Mouse (Mus musculus) heart, embryonic 14.5 days (tissue): Measurements from ENCODE around the gene Kcnq2. TPM values are rescaled to one million over a fixed set of nuclear protein-coding genes. Genes with fewer than 3 reads are reported as not detected.

Experiments used
- ATAC-seq: fragments of 200-750 bp; cut with Nextera tagmentation; 2 replicates; pipeline ENCODE4 v1.8.0; 2017; ENCODE audit warnings: low read depth, moderate TSS enrichment; ENCODE audit not compliant: insufficient number of reproducible peaks, insufficient read depth, low FRiP score
- H3K27ac ChIP-seq, 2 experiments: fragments of 200-500 bp in 1 of 2; fragments of 300-500 bp in 1 of 2; sonication (generic) in 1 of 2; replicated peaks in 1 of 2; 2 replicates each; pipeline ENCODE4 v1.5.1; 2012 to 2014; ENCODE audit warnings: low read depth in 2 of 2, low read length in 2 of 2, control low read depth in 1 of 2, mild to moderate bottlenecking in 1 of 2, mixed read lengths in 1 of 2; ENCODE audit not compliant: control insufficient read depth in 1 of 2, insufficient read depth in 1 of 2
- H3K27me3 ChIP-seq: fragments of 300-500 bp; sonication (generic); 2 replicates; pipeline ENCODE4 v1.6.1; 2014; ENCODE audit warnings: mild to moderate bottlenecking, low read length, control low read depth; ENCODE audit not compliant: control insufficient read depth, insufficient read depth
- H3K36me3 ChIP-seq: fragments of 300-500 bp; sonication (generic); 2 replicates; pipeline ENCODE4 v1.6.1; 2014; ENCODE audit warnings: mild to moderate bottlenecking, control low read depth, low read length, mixed read lengths; ENCODE audit not compliant: control insufficient read depth, insufficient read depth
- H3K4me1 ChIP-seq, 2 experiments: fragments of 200-500 bp in 1 of 2; fragments of 300-500 bp in 1 of 2; sonication (generic) in 1 of 2; 2 replicates each; pipeline ENCODE4 v1.6.1; 2012 to 2014; ENCODE audit warnings: low read length in 2 of 2, control low read depth in 1 of 2, mixed read lengths in 1 of 2; ENCODE audit not compliant: control insufficient read depth in 2 of 2, insufficient read depth in 2 of 2
- H3K4me2 ChIP-seq: fragments of 300-500 bp; sonication (generic); 2 replicates; pipeline ENCODE4 v1.6.1; 2014; ENCODE audit warnings: mild to moderate bottlenecking, low read length
- H3K4me3 ChIP-seq, 2 experiments: fragments of 200-500 bp in 1 of 2; fragments of 300-500 bp in 1 of 2; sonication (generic) in 1 of 2; 2 replicates each; pipeline ENCODE4 v1.5.1; 2012 to 2014; ENCODE audit warnings: low read length in 2 of 2, mild to moderate bottlenecking in 2 of 2, control low read depth in 1 of 2, low read depth in 1 of 2, moderate library complexity in 1 of 2; ENCODE audit not compliant: control insufficient read depth in 1 of 2, insufficient read depth in 1 of 2
- H3K9ac ChIP-seq: fragments of 300-500 bp; sonication (generic); 2 replicates; pipeline ENCODE4 v1.6.1; 2014; ENCODE audit warnings: mild to moderate bottlenecking, low read length
- H3K9me3 ChIP-seq: fragments of 300-500 bp; sonication (generic); 2 replicates; pipeline ENCODE4 v1.6.1; 2016; ENCODE audit warnings: low read length, control low read depth; ENCODE audit not compliant: control insufficient read depth
- WGBS: fragments of 180-500 bp; shearing (Covaris S2); extraction: QIAGEN DNeasy Blood & Tissue Kit; methylation state at CpG from one replicate; pipeline ENCODE4 v1.1.7; 2014; 5-methylcytosine and 5-hydroxymethylcytosine counted together
- polyA plus RNA-seq: library from polyadenylated mRNA; unstranded; fragments of >200 nt; fragmentation: Nextera tagmentation; extraction: Ambion mirVana; gene quantifications from 2 replicates; pipeline ENCODE4 v1.2.1, GENCODE M21; 2014

The Kcnq2 gene
- polyA plus RNA-seq, 1 experiment from 2014 or later = 0.11 TPM

DNA sequence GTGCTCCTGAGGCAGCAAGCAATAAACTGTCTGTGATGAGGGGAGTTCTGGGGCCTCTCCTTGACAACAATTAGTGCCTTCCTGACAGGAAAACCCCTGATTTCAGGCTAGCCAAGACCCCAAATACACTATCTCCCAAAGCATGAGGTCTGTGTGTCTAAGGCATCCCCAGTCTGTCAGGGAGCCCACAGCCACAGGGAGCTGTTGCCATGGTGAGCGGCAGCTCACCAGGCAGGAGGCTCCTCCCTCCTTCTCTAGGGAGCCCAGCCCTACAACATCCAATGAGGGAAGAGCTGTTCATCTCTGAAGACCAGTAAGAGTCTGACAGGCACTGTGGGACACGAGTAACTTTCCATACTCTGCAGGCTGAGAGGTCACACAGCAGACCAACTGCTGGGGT lies 24.7 kb upstream of the Kcnq2 start:
- H3K36me3 ChIP-seq = no peaks in the 10 kb centered on the region
- peak overlapping the region; percentile 86 to 96 for H3K27ac ChIP-seq
- H3K9ac ChIP-seq = peak overlapping the region; percentile 64
- peaks cover 13% of the 10 kb centered on the region for H3K27me3 ChIP-seq
- ATAC-seq = peak; percentile 54
- H3K4me3 ChIP-seq = peak overlapping the region in 1 of 2 experiments; percentile 11; a peak in 1 of 4 replicates
- H3K4me2 ChIP-seq = peak overlapping the region; percentile 61
- 0% methylated on average over 2 of the region's 2 CpGs for WGBS
- H3K4me1 ChIP-seq = peaks cover 37 to 41% of the 10 kb centered on the region in 2 experiments
- no peaks in the 10 kb centered on the region for H3K9me3 ChIP-seq

DNA sequence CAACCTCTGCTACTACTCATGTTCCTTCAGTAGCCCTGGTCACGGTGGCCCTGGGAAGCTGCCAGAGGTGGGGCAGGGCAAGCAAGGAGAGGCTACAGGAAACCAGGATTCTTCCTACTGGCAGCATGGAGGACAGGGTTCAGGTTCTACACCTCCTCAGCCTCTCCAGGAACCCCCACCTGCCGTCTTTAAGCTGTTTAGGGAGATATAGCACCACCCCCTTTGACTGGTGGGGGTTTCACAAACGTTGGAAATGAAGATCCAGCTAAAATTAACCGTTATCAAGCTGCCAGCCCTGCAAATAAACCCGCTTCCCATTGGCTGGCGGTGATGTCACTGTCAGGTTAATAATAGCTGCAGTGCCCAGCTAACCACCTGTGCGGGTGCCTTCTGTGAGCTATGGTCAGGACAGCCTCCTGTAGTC lies 24.0 kb upstream of the Kcnq2 start:
- Histone ChIP-seq H3K4me1 (peaks cover 44 to 45% of the 10 kb centered on the region in 2 experiments), H3K36me3 (no peaks in the 10 kb centered on the region; the same call in 1 of the 2 replicates), H3K9me3 (no peaks in the 10 kb centered on the region), H3K27ac (peak overlapping the region; percentile 86 to 96), H3K4me3 (no peak overlapping the region), H3K27me3 (peaks cover 13% of the 10 kb centered on the region), H3K9ac (peak overlapping the region; percentile 64), H3K4me2 (peak overlapping the region; percentile 61)
- peak; percentile 72 for ATAC-seq
- WGBS = 22% methylated on average over 7 of the region's 7 CpGs

DNA sequence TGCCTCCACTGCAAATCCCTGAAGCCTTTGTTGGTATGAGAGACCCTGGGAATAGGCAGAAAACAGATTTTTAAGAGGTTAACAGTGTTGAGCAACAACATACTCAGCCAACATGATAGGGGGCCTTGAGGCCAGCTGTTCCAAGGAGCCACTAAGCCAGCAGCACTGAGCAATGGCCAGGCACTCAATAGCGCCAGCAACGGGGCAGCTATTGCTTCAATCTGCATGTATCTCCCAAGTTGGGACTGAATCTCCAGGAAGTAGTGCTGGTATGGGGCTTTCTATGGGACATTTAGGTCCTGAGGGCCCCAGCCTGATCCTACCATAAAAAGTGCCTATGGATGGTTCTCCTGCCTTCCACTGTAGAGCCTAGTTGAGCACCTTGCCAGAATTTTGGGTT lies 23.4 kb upstream of the Kcnq2 start:
- 84% methylated on average over 2 of the region's 2 CpGs for WGBS
- H3K27ac ChIP-seq = peak overlapping the region; percentile 69 to 96; a peak in 3 of 4 replicates
- H3K27me3 ChIP-seq = peaks cover 13% of the 10 kb centered on the region
- H3K9me3 ChIP-seq = no peaks in the 10 kb centered on the region
- H3K4me1 ChIP-seq = peaks cover 45 to 48% of the 10 kb centered on the region in 2 experiments
- ATAC-seq = no peak
- no peak overlapping the region for H3K9ac ChIP-seq
- no peak overlapping the region for H3K4me3 ChIP-seq
- H3K36me3 ChIP-seq = peaks cover 4% of the 10 kb centered on the region
- peak overlapping the region; percentile 61; the same call in 1 of the 2 replicates for H3K4me2 ChIP-seq

DNA sequence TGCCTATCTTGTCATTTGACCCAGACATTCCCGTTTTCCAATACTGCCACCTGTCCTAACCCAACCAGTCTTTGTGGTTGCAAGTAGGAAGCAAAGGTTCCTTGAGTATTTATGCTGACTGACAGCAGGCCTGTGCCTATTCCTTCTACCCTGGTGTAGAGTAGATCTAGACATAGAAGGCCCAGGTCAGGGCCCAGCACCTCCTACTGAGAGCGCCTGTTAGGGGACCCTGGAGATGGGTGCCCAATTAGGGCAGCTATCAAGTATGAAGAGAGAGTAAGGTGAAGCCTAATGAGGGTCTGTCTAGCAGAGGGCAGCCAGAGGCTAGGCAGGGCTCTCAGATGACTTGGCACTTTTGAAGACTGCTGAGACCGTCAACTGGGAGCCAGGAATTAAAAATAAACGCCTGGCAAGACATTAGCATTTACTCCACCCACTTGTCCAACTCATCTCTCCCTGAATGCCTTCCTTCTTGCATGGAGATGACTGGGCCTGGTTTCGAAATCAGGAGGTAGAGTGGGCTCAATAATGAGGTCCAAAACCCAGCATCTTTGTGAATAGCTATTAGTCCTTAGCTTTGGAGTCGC lies 22.7 kb upstream of the Kcnq2 start:
- H3K4me3 ChIP-seq = no peak overlapping the region
- peaks cover 13% of the 10 kb centered on the region for H3K27me3 ChIP-seq
- H3K9me3 ChIP-seq = no peaks in the 10 kb centered on the region
- H3K4me2 ChIP-seq = peak overlapping the region; percentile 68
- H3K36me3 ChIP-seq = peaks cover 11% of the 10 kb centered on the region
- ATAC-seq = no peak
- no peak overlapping the region for H3K9ac ChIP-seq
- WGBS = 66% methylated on average over 6 of the region's 6 CpGs
- H3K4me1 ChIP-seq = peaks cover 45 to 48% of the 10 kb centered on the region in 2 experiments
- H3K27ac ChIP-seq = peak overlapping the region in 1 of 2 experiments; percentile 93; a peak in 3 of 4 replicates

DNA sequence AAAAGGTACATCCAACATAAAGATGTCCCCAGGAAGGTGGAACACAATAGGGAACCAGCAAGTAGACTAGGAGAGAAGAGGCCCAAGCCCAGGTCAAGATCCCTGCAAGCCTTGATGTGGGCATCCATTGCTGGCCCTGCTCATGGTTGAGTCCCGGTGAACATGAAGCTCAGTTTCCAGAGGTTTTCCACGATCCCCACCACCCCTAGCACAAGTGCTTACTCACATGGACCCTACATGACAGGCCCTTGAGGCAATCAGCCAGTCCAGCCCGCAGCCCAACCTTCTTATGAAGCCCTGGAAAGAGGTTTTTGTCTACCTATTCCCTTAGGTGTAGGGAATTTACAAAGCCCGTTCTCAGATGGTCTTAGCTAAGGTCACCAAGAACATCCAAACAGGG lies 22.1 kb upstream of the Kcnq2 start:
- Histone ChIP-seq H3K36me3 (peaks cover 17% of the 10 kb centered on the region), H3K27ac (peak overlapping the region; percentile 83 to 93), H3K4me2 (peak overlapping the region; percentile 68), H3K9me3 (no peaks in the 10 kb centered on the region), H3K4me1 (peaks cover 45 to 48% of the 10 kb centered on the region in 2 experiments), H3K9ac (peak overlapping the region; percentile 86), H3K27me3 (peaks cover 13% of the 10 kb centered on the region), H3K4me3 (peak overlapping the region; percentile 58 to 63)
- no peak for ATAC-seq
- 73% methylated on average over 4 of the region's 4 CpGs for WGBS

DNA sequence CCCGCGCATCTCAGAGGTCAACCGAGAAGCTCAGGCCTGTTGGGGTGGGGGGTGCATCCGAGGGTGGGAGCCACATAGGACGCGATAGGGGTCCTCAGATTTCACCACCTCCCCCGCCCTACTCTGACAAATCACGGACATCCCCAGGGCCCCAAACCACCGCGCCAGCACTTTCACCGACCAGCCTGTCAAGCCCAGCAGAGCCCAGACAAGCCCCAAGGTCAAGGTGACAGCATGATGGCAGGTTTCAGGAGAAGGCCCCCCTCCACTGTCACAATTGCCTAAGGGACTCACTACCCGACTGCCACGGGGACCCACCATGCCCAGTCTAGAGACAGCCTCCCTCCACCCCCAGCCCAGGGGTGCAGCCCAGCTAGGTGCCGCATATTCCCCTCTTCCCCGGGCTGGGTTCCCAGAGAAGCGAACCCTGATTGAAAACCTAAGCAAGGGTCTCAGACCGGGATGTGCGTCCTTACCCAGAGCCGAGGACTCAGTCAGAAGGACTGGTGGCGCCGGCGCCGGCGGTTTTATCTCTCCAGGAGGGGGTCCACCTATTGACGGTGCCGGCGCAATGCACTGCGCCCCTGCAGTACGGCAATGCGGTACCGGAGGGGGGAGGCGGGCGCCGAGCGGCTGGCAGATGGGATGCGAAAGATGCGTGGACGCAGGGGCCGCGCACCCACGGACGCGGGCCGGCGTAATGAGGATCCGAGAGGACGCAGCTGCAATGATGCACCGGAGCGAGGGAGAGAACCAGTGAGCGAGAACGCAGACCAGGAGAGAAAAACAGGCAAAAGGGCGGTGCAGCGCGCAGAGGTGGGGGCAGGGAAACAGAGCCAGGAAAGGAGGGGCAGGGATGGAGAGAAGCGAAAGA lies 21.4 kb upstream of the Kcnq2 start, which contains the start of gene Eef1a2:
TSS of gene Eef1a2 (minus strand) at position 767 of the 874 bp plus-strand sequence.
- peaks cover 13% of the 10 kb centered on the region for H3K27me3 ChIP-seq
- peak within 1 kb of the TSS; percentile 83 to 93 for H3K27ac ChIP-seq
- H3K9ac ChIP-seq = peak within 1 kb of the TSS; percentile 86
- whole genome bisulfite sequencing = 2% methylated on average over 55 of the region's 55 CpGs
- H3K4me3 ChIP-seq = peak within 1 kb of the TSS; percentile 58 to 63
- H3K4me1 ChIP-seq = peaks cover 45 to 48% of the 10 kb centered on the region in 2 experiments
- peak; percentile 31 for ATAC-seq
- H3K4me2 ChIP-seq = peak within 1 kb of the TSS; percentile 68
- peaks cover 23% of the 10 kb centered on the region for H3K36me3 ChIP-seq
- no peaks in the 10 kb centered on the region for H3K9me3 ChIP-seq

DNA sequence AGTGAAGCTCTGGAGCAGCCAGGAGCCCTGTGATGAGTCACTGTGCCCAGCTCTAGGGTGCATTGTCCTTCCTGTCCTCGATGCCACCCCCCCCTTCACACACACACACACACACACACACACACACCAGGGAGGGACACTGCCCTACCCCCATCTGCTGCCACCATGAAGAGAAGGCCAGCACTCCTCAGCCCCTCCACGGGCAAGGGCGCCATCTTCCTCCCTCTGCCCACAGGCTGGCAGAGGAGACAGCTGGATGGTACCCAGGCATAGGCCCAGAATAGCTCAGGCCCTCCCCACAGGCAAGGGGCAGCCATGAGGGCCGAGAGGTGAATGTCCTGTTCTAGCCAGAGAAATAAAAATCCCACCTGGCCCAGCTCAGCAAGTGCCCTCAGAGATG lies 20.7 kb upstream of the Kcnq2 start:
- WGBS = 39% methylated on average over 4 of the region's 4 CpGs
- Histone ChIP-seq H3K9me3 (no peaks in the 10 kb centered on the region), H3K9ac (peak overlapping the region; percentile 86), H3K4me2 (peak overlapping the region; percentile 68), H3K4me3 (peak overlapping the region; percentile 58 to 63), H3K4me1 (peaks cover 45 to 48% of the 10 kb centered on the region in 2 experiments), H3K27me3 (peaks cover 13% of the 10 kb centered on the region), H3K36me3 (peaks cover 30% of the 10 kb centered on the region), H3K27ac (peak overlapping the region; percentile 83 to 93)
- 0 out of 2 replicates have a peak, but pooled peaks have one; percentile 8 for ATAC-seq
